Mouse (Mus musculus) B cell, adult 2 months (primary cell): ENCODE results near the gene Olfr641.

ENCODE experiments used
- DNase-seq, 2 experiments: peaks; one replicate each; pipeline ENCODE4 v3.0.0; 2022

Gene Olfr641

GRCm38 (mm10) chr7:104035145-104035544 is at the start of gene Olfr641:
Gene Olfr641 (plus strand): TSS chr7:104035445.
- no peak for DNase-seq

- no peak for DNase-seq
Measured at GRCm38 (mm10) chr7:103998446-103998845, 36.8 kb upstream of the Olfr641 start, which contains the start of gene Olfr638. Gene Olfr638 (plus strand): TSS chr7:103998746.

- DNase-seq, result no peak
Measured at GRCm38 (mm10) chr7:103999124-103999523, 36.1 kb upstream of the Olfr641 start.

- DNase-seq, result no peak
Measured at GRCm38 (mm10) chr7:104017203-104017602, 18.0 kb upstream of the Olfr641 start, which contains the start of gene Olfr639. Gene Olfr639 (minus strand): TSS chr7:104017303.

GRCm38 (mm10) chr7:104018953-104019352 is 16.3 kb upstream of the Olfr641 start:
- no peak for DNase-seq

GRCm38 (mm10) chr7:104021651-104022050 is 13.6 kb upstream of the Olfr641 start:
- DNase-seq, result no peak

DNA sequence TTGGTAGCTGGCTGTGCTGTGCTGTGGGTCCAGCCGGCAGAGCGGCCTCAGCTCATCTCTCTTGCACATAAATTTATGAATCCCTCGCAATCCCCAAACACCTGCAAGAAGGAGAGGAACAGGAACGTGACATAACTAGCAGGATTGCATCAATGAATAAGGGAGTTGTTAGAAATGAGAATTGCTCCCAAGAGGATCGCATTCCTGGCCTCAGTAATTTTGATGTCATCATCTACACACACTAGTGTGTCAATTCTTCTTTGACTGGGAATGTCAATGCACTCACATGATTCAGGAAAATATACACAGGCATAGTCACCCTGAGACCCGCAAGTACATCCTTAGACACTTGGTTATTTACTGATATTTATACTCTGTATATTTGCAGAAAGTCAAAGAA is 9.8 kb upstream of the Olfr641 start, which contains the start of gene Olfr640:
TSS of gene Olfr640 (minus strand) at position 101 of the 400 bp plus-strand sequence.
- DNase-seq, result no peak

DNA sequence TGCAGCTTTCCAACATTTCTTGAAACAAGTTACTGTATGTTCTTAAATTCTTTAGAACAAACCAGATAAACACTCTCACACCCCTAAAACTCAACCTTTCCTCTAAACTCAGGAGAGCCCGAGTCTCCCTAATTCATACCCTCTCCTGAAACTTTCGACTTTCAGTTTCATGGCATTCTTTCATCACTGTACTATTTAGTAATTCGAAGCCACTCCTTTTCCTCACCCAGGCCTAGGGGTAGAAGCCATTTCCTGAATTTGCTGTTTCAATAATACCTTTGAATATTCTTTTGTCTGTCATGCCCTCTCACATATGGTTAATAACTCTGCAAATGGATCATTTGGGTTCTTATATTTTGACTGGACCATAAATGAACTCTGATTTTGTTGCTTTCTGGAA is 8.3 kb upstream of the Olfr641 start:
- DNase-seq, result no peak

DNA sequence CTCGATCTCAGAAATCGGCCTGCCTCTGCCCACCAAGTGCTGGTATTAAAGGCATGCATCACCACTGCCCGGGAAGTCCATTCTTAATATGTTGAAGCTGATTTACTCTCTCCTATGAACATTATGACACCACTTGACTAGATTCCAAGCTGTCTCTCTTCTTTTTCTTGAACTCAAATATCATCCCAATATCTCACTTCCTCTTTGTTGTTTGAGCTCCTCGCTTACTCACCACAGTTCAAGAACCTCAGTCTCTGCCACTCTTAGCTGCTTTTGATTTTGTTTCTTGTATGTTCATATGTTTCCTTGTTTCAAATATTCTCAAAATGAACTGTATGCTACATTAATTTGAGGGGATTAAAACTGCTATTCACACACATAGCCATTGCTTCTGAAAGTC is 15.5 kb downstream of the Olfr641 start:
- DNase-seq, result no peak

GRCm38 (mm10) chr7:104052566-104052965 is 17.3 kb downstream of the Olfr641 start, which contains the start of gene Olfr642:
Gene Olfr642 (minus strand): TSS chr7:104052666.
- DNase-seq, result no peak

DNA sequence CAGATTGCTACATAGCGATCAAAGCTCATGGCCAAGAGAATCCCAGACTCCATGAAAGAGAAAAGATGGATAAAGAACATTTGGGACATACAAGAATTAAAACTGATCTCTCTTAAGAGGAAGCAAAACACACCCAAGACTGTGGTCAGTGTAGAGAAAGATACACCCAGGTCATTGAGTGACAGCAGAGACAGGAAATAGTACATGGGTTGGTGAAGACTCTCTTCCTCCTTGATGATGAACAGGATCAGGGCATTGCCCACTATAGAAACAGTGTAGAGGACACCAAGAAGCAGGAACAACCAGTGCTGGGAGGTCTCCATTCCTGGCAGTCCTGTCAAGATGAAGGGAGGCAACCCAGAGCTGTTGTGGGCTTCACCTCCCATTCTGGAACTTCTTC is 24.0 kb downstream of the Olfr641 start:
- DNase-seq, result no peak

GRCm38 (mm10) chr7:104061345-104061744 is 26.1 kb downstream of the Olfr641 start, which contains the start of gene 4930516K23Rik:
Gene 4930516K23Rik (minus strand): TSS chr7:104061445.
- DNase-seq, result no peak

DNA sequence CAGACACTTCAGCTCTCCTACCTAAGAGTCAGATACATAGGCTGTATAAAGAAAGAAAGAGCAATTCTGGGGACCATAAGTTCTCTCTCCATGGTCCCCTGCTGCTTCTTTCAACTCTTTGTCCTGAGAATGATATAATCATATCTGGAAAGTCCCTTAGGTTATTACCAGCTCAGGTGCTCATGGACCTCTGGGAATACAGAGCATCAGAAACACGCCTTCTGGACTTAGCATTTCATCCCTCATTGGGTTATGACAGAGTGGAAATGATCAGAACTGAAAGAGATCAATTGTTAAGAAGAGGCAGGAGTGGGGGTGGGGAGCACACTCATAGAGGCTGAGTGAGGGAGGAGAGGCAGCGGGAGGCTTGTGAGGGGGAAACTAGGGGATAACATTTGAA is 36.5 kb downstream of the Olfr641 start, which contains the start of gene Olfr644:
TSS of gene Olfr644 (minus strand) at position 101 of the 400 bp plus-strand sequence.
- no peak for DNase-seq

- DNase-seq, result no peak
Measured at GRCm38 (mm10) chr7:104085365-104085764, 50.1 kb downstream of the Olfr641 start, which contains the start of gene Olfr645. Gene Olfr645 (minus strand): TSS chr7:104085465.
